26 mouse cellular contexts compared by ENCODE assay signal in the genomic region with DNA sequence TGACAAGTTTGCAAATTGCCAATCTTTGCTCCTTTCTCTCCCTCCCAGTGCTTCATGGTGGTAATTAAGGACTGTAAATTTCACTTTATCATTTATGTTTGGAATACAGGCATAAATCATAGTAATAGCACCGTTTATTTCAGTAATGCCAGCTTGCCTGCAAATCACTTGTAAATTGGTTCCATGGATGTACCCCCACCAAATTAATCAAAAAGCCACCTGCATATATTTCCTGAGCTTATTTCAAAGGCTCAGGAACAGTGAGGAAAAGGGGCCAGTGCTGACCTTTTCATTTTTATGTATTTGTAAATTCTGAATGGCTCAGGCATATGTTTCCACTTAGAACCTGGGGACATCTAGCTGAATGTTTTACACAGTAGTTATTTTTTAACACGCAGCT.
DNase-seq lines count a peak whose midpoint lies in the region; ATAC-seq lines count a peak whose summit lies in the region.
"Had no signal": no experiment of that assay in that cellular context is flagged by ENCODE, and none has a peak within 500 bp of the region (broad histone marks: within the 10 kb centered on the region; RNA-seq: fewer than 3 reads in every experiment).

No protein-coding gene starts in this region.

- H3K4me2 ChIP-seq in limb, embryonic 12.5 days, result no peak overlapping the region
- H3K4me2 ChIP-seq in limb, embryonic 13.5 days (replicated peaks), result no peak overlapping the region
- H3K4me2 ChIP-seq: forebrain, embryonic 13.5 days; heart, embryonic 12.5 days; heart, embryonic 15.5 days; hindbrain, embryonic 14.5 days had no signal

- 22% methylated on average over 2 of the region's 2 CpGs for WGBS in limb, embryonic 12.5 days
- WGBS in limb, embryonic 10.5 days, result 43% methylated on average over 2 of the region's 2 CpGs
- 22% methylated on average over 2 of the region's 2 CpGs for WGBS in limb, embryonic 13.5 days

- H3K27me3 ChIP-seq in limb, embryonic 12.5 days, result no peaks in the 10 kb centered on the region
- no peaks in the 10 kb centered on the region for H3K27me3 ChIP-seq in limb, embryonic 10.5 days (ENCODE audit: low read depth, poor library complexity, severe bottlenecking)
- H3K27me3 ChIP-seq in limb, embryonic 13.5 days, result no peaks in the 10 kb centered on the region
- H3K27me3 ChIP-seq: forebrain, embryonic 13.5 days; heart, embryonic 12.5 days; heart, embryonic 15.5 days had no signal

- no peak overlapping the region for H3K9ac ChIP-seq in limb, embryonic 12.5 days (replicated peaks)
- H3K9ac ChIP-seq in limb, embryonic 13.5 days, result no peak overlapping the region
- H3K9ac ChIP-seq: forebrain, embryonic 13.5 days; heart, embryonic 12.5 days; heart, embryonic 15.5 days; hindbrain, embryonic 14.5 days had no signal

- no peaks in the 10 kb centered on the region for H3K36me3 ChIP-seq in limb, embryonic 12.5 days
- H3K36me3 ChIP-seq in limb, embryonic 10.5 days, result no peaks in the 10 kb centered on the region
- H3K36me3 ChIP-seq in limb, embryonic 13.5 days, result no peaks in the 10 kb centered on the region
- H3K36me3 ChIP-seq: forebrain, embryonic 10.5 days; heart, embryonic 12.5 days; heart, embryonic 15.5 days; hindbrain, embryonic 10.5 days had no signal

- peak; percentile 13 for DNase-seq in embryo, embryonic 11 days
- DNase-seq in embryo, embryonic 10 days (ENCODE audit: low spot score), result no peak
- DNase-seq in limb, embryonic 10.5 days (ENCODE audit: low spot score), result no peak
- DNase-seq: adrenal gland, adult 8-10 months; adrenal gland, postnatal 25 days; cerebellum, adult 11-12 months; cerebellum, adult 8-10 months; cerebellum, postnatal 10 days; gastrocnemius, adult 2 months; gastrocnemius, postnatal 14 days; heart, adult 18-20 months; heart, postnatal 10 days; heart, postnatal 36 days had no signal

- H3K9me3 ChIP-seq in limb, embryonic 12.5 days, result 0 out of 2 replicates have a peak, but pooled peaks cover 3% of the 10 kb centered on the region
- H3K9me3 ChIP-seq in limb, embryonic 10.5 days (replicated peaks), result no peaks in the 10 kb centered on the region
- no peaks in the 10 kb centered on the region; the same call in 1 of the 2 replicates for H3K9me3 ChIP-seq in limb, embryonic 13.5 days
- H3K9me3 ChIP-seq: forebrain, embryonic 10.5 days; forebrain, embryonic 13.5 days; heart, embryonic 15.5 days; hindbrain, embryonic 10.5 days had no signal

- peak; percentile 81; the same call in 1 of the 2 replicates for ATAC-seq in limb, embryonic 12.5 days (ENCODE audit: insufficient number of reproducible peaks, insufficient read depth, low FRiP score, low TSS enrichment, low read depth)
- 0 out of 2 replicates have a peak, but pooled peaks have one; percentile 40 for ATAC-seq in limb, embryonic 13.5 days (ENCODE audit: low FRiP score, low read depth)
- ATAC-seq in monocyte, adult 5-6 weeks (replicated peaks; ENCODE audit: insufficient number of reproducible peaks, low FRiP score, low TSS enrichment, poor library complexity, severe bottlenecking), result no peak
- no peak for ATAC-seq in granulocyte monocyte progenitor cell, adult 5-6 weeks (replicated peaks; ENCODE audit: poor library complexity, severe bottlenecking)
- ATAC-seq: activated CD4-positive, CD25-positive, alpha-beta regulatory T cell, adult 4 months; forebrain, embryonic 13.5 days; forebrain, embryonic 16.5 days; hindbrain, postnatal 0 days had no signal

- no peak overlapping the region for H3K4me3 ChIP-seq in limb, embryonic 12.5 days (replicated peaks)
- no peak overlapping the region for H3K4me3 ChIP-seq in limb, embryonic 10.5 days
- no peak overlapping the region for H3K4me3 ChIP-seq in limb, embryonic 13.5 days
- H3K4me3 ChIP-seq: forebrain, embryonic 10.5 days; forebrain, embryonic 13.5 days; gastrocnemius, adult 2 months; heart, embryonic 12.5 days; heart, embryonic 15.5 days; hindbrain, embryonic 10.5 days had no signal

- H3K4me1 ChIP-seq in limb, embryonic 12.5 days (replicated peaks), result no peaks in the 10 kb centered on the region; the same call in 1 of the 2 replicates
- H3K4me1 ChIP-seq in limb, embryonic 10.5 days, result peaks cover 12% of the 10 kb centered on the region
- no peaks in the 10 kb centered on the region for H3K4me1 ChIP-seq in limb, embryonic 13.5 days
- H3K4me1 ChIP-seq: forebrain, embryonic 10.5 days; forebrain, embryonic 13.5 days; heart, embryonic 12.5 days; heart, embryonic 15.5 days; hindbrain, embryonic 10.5 days had no signal

- H3K27ac ChIP-seq in limb, embryonic 12.5 days, result no peak overlapping the region
- H3K27ac ChIP-seq in limb, embryonic 10.5 days, result no peak overlapping the region
- H3K27ac ChIP-seq in limb, embryonic 13.5 days, result no peak overlapping the region
- H3K27ac ChIP-seq: forebrain, embryonic 10.5 days; forebrain, embryonic 13.5 days; gastrocnemius, adult 2 months; heart, embryonic 15.5 days; hindbrain, embryonic 10.5 days; hindbrain, embryonic 14.5 days; hindbrain, postnatal 0 days had no signal

Comparison
In these comparisons a context has a peak if more than half of its experiments do, and no peak if none do; other contexts are left out.
1. ATAC-seq: peak in limb, embryonic 12.5 days (single experiment) and limb, embryonic 13.5 days (single experiment); none in monocyte, adult 5-6 weeks (single experiment) and granulocyte monocyte progenitor cell, adult 5-6 weeks (single experiment).